Mouse (Mus musculus) CD4-positive, CD25-positive, alpha-beta regulatory T cell, adult 2 months (primary cell): ENCODE measurements around the gene Zfyve28.

ENCODE experiments used
- DNase-seq: peaks from one replicate; pipeline ENCODE4 v3.0.0-alpha.2; 2012; ENCODE audit warnings: low read depth, low spot score

Zfyve28 gene

GRCm38 (mm10) chr5:34183156-34183880, 104.9 kb downstream of the Zfyve28 start:
- DNase-seq = no peak

- DNase-seq = no peak
These were observed 105.8 kb downstream of the Zfyve28 start for GRCm38 (mm10) chr5:34182486-34182885.

DNA sequence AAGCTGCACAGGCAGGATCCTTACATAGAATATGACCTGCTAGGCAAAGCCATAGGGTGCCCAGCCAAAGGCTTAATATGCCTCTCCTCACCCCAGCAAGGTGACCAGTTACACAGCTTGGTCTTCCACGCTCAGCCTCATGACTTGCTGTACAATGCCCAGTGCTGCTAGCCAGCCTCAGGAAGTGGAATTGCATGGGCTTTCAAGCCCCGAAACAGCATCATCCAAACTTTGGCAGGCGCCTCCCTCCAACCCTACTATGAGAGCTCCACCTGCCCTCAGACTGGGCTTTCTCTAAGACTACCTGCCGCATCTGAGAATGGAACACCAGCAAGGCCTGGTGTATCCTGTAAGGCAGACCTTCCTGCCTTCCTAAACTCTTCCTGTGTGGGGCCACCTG, 110.4 kb downstream of the Zfyve28 start:
- no peak for DNase-seq

GRCm38 (mm10) chr5:34177091-34177490, 111.2 kb downstream of the Zfyve28 start:
- DNase-seq = no peak

- no peak for DNase-seq
These were observed 111.6 kb downstream of the Zfyve28 start for GRCm38 (mm10) chr5:34176691-34177090.

- DNase-seq = no peak
These were observed 112.9 kb downstream of the Zfyve28 start for GRCm38 (mm10) chr5:34175403-34175694.

DNA sequence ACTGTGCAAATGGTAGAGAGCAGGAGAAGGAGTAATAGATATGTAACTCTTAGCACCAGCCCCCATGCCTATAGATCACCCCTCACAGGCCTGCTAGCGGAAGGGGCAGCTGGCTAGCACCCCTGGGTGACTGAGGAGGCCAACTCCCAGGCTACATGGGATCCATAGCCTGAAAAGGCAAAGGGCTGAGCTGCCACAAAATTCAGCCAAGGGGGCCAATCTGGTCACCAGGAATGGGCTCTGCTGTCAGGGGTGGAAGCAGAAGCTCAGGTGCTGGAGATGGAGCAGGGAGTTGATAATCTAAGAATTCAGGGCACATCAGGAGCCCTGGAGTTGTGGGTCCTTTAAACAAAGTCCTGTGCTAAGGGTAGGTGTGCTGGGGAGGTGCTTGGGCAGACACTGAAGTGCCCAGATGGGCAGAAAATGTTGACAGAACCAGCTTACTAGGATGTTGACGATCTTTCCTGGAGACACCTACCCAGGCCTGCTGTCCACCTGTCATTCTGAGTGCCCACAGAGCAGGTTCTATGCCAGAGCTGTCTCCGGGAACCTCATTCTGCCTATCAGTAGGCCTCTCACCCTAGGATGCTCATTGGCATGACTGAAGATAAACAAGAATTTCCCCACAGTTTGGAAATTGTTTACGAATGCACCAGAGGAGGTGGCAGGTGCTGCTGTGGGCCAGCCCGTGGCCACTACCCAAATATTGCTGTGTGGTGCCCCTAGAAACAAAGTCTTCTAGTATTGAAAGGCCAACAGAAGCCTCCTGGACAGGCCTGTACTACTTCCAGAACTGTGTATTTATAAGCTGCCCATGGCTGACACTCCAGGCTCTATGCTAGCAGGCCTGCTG, 113.5 kb downstream of the Zfyve28 start:
- no peak for DNase-seq

DNA sequence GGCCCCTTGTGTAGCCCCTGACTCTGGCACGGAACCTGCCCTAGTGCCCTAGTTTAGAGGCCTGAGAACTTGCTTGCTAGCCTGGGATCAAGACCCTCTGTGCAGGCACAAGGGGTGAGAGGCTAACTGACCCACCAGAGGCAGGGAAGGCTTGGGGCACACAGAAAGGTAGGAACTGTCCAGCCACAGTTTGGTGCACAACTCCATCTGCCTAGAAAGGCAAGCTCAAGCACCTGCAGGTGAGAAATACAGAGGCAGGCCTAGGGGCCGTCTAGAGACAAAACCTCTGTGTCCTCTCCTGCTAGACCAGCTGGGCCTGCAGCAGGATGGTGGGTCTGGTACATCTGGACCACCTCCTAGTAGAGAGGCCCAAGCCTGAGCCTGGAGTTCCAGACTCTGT, 114.2 kb downstream of the Zfyve28 start:
- DNase-seq = no peak

- DNase-seq = no peak
These were observed 117.5 kb downstream of the Zfyve28 start for GRCm38 (mm10) chr5:34170726-34171125.

- DNase-seq = no peak
These were observed 118.3 kb downstream of the Zfyve28 start for GRCm38 (mm10) chr5:34169954-34170353.

DNA sequence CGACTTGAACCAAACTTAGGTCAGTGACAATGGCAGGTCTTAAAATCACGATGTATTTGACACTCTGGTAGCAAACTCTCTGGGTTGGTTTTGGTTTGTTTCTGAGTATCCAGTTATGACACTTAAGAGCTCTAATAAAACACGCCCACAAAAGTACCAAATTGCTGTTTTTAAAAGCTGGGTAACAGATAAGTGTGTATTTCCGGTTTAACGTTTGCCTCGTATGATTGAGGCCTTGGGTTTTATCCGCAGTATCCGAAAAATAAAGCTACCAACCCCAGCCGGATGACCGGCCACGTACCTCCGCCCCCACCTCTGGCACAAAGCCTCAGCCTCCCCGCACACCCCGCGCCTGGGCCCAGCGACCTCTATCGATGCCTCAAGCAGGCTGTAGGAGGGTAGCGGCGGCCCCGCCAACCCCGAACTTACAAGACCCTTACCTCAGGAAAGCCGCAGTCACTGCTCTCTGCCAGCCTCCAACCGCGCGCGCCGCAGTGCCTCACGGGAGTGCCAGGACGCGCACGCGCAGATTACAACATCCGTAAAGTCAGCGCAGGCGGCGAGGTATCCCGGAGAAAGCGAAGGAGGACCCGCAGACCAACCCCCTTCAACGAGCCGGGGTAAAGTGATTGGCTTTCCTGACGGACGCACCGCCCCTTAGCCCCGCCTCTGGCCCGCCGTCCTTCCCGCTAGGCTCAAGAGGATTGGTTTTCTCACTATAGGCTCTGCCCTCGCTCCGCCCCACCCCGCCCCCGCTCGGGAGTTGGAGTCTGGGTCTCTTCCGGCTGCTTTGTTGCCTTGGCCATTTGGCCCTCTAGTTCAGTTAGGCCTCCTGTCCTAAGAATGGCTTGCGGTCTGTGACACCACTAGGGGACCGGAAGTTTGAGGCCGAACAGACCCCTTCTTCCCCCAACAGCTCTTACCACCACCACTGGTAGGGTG, 119.0 kb downstream of the Zfyve28 start, which contains the start of the genes Poln and Haus3:
Gene Poln (minus strand): TSS at position 499 of the 942 bp plus-strand sequence.
Gene Haus3 (minus strand): TSS at position 578 of the 942 bp plus-strand sequence.
- DNase-seq = peak; percentile 99

GRCm38 (mm10) chr5:34167857-34168256, 120.4 kb downstream of the Zfyve28 start:
- DNase-seq = no peak

GRCm38 (mm10) chr5:34165793-34166192, 122.5 kb downstream of the Zfyve28 start:
- no peak for DNase-seq

GRCm38 (mm10) chr5:34148476-34148875, 139.8 kb downstream of the Zfyve28 start:
- DNase-seq = no peak

- DNase-seq = peak; percentile 28
These were observed 140.7 kb downstream of the Zfyve28 start for GRCm38 (mm10) chr5:34147554-34147953.
